Mouse (Mus musculus) lung, adult 2 months (tissue): Measurements from ENCODE around the gene Tbck.

ENCODE experiments used
- CTCF ChIP-seq: fragments of 200-500 bp; IDR thresholded peaks from 2 replicates; pipeline ENCODE4 v1.5.1; 2011; ENCODE audit warnings: mild to moderate bottlenecking, low read length, control low read depth; ENCODE audit not compliant: insufficient read depth
- POLR2A ChIP-seq: fragments of 200-500 bp; IDR thresholded peaks from 2 replicates; pipeline ENCODE4 v1.6.1; 2011; ENCODE audit warnings: low read depth, mild to moderate bottlenecking, control low read depth, low read length, borderline replicate concordance; ENCODE audit errors: extremely low read depth

- TF ChIP-seq POLR2A (no peak), CTCF (no peak)
Measured at GRCm38 (mm10) chr3:132838656-132839417, 154.9 kb downstream of the Tbck start.
